Mouse (Mus musculus) kidney, adult 2 months (tissue): ENCODE results near the gene Eral1.

Experiments used
- CTCF ChIP-seq: fragments of 200-500 bp; conservative IDR thresholded peaks from 2 replicates; pipeline ENCODE4 v1.5.1; 2011; ENCODE audit warnings: low read depth, mild to moderate bottlenecking, control low read depth, low read length, moderate library complexity, mixed read lengths; ENCODE audit not compliant: insufficient read depth, insufficient read length
- POLR2A ChIP-seq: fragments of 200-500 bp; IDR thresholded peaks from one replicate; pipeline ENCODE4 v1.6.1; 2011; ENCODE audit warnings: low read depth, low read length, control low read depth

DNA sequence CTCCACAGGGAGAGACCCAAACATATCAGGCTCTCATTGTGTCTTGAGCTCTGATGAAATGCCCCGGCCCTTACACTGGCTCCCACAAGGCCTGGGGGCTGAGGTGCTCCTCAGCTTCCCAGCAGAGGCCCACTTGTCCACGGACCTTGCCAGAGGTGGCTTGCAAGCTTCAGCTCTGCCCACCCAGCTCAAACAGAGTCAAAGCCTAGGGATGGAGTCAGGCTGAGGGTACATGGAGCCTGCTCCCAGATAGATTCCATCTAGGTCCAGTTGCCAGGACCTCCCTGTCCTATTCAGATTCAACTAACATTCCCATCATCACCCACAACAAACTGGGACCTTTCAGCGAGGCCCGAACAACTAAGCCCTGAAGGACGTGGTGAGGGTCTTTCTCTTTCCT, 8.2 kb downstream of the Eral1 start:
- TF ChIP-seq CTCF: no peak
- no peak for TF ChIP-seq POLR2A
